Mouse (Mus musculus): ENCODE data around the gene Map3k6.

Gene Map3k6

DNA sequence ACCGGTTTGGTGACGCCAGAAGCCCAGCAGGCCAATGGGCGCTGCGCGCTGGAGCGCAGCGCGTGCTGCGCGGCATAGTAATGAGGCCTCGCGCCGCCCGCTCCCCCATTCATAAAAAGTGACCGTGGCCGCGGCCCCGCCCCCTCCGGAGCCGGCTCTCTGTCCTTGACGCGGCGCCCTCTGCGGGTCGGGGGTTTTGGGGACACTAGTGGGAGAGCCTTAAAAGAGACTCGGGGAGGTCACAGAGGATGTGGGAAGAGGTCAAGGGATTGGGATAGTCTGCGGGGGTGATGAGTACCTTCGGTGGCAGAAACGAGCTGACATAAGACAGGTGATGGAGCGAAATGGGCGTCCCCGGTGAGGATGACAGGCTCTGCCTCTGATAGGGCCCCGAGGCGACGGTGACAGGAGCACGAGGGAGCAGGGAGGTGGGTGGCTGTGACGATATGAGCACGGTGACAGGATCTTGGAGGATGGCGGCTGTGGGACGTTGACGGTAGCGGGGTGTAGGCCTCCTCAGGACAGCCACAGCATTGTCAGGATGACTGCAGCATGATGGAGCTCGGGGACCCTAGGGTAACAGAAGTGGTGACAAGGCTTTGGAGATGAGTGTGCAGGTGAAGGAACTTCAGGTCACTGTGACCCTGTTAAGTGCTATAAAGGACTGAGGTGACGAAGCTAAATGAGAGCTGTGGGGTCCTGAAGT lies 27.9 kb upstream of the Map3k6 start:
- CTCF ChIA-PET, result interaction anchor here (0.6 kb wide), 1 partner anchor 16 kb away, joined by 5 read pairs; no protein-coding TSS in a partner anchor

DNA sequence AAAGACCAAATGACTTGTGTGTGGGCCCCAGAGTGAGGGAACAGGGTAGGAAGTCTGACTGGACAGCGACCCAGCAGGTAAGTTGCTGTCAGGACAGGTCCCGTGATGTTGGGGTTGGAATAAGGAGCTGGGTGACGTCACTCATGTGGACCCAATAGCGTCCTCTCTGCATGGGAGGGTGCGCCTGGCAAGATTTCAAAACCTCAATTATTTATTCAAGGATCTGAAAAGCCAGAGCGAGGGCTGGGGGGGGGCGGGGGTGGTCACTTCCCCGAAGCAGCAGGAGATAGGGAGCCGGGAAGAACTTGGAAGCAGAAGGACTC lies 27.4 kb upstream of the Map3k6 start:
- CTCF ChIA-PET, result interaction anchor here (0.6 to 0.9 kb wide), 2 partner anchors 12 to 17 kb away, joined by 3 to 5 read pairs; no protein-coding TSS in a partner anchor

DNA sequence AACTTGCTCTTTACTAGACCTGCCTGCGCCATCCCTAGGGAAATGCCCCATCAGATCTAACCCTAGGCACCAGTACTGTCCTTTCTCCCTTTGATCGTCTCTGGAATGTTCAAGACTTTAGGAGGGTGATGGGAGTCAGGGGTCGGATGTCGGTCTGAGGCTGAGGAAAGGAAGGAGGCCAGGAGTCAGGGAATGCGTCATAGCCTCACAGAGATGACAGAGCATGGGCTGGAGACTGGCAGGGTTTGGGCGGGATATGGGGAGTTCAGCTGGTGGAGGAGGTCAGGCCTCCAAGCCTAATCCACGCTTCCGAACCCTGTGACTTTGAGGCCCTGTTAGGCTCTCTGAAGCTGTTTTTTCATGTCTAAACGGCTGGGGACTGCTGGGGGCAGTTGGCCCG lies 27.0 kb upstream of the Map3k6 start:
- CTCF ChIA-PET, result interaction anchor here (0.5 to 0.9 kb wide), 2 partner anchors 12 to 302 kb away, joined by 3 read pairs; no protein-coding TSS in a partner anchor

DNA sequence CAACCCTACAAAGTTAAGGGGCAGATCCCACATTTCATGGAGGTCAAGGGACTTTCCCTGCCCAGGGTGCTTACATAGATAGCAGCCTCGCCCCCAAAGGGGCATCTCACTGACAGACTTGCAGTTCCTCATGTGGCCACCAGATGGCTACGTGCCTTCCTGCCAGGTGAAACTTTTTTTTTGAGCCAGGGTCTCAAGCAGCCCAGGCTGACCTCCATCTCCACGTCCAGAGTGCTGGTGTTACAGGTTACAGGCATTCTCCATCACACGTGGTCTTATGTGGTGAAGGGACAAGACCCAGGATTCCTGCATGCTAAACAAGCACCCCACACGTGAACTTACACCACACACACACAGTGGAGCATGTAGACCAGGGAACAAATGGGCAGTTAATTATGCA lies 23.0 kb upstream of the Map3k6 start:
- CTCF ChIA-PET, result interaction anchor here (0.7 to 0.9 kb wide), 3 partner anchors 74 to 161 kb away, joined by 3 to 4 read pairs (median 3); no protein-coding TSS in a partner anchor

DNA sequence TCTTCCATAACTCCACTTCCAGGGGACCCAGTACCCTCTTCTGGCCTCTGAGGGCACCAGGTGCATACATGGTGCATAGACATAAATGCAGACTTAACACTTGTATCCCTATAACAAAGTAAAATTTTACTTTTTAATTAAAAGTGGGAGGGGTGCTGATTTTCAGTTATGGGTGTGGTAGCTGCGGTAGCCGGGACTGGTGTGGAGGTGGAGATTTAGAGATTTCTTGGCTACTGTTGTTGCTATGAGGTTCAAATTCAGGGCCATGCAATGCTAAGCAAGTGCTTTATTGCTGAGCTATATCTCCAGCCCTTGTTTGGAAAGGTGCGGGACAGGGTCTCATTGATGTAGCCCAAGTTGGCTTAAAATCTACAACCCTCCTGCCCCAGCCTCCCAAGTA lies 21.9 kb upstream of the Map3k6 start:
- CTCF ChIA-PET, result interaction anchor here (0.6 to 0.9 kb wide), 2 partner anchors 78 to 79 kb away, joined by 3 read pairs; no protein-coding TSS in a partner anchor

DNA sequence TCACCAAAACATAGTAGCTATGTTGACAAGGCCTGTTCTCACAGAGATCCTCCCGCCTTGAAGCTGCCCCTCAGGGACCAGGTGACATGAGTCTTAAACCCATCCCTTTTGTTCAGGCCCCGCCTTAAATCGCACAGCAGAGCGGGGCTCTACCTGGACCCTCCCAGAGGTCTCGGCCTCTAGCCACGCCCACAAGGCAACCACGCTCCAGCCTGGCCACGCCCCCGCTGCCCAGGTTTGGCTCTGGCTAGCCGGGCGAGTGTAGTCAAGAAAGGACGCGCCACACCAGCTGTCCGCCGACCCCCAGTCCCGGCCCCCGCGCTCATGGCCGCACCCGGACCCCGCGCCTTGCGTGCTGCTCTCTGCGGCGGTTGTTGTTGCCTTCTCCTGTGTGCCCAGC lies 20.0 kb upstream of the Map3k6 start:
- CTCF ChIA-PET, result interaction anchor here (0.6 kb wide), 1 partner anchor 1489 kb away, joined by 3 read pairs; no protein-coding TSS in a partner anchor

DNA sequence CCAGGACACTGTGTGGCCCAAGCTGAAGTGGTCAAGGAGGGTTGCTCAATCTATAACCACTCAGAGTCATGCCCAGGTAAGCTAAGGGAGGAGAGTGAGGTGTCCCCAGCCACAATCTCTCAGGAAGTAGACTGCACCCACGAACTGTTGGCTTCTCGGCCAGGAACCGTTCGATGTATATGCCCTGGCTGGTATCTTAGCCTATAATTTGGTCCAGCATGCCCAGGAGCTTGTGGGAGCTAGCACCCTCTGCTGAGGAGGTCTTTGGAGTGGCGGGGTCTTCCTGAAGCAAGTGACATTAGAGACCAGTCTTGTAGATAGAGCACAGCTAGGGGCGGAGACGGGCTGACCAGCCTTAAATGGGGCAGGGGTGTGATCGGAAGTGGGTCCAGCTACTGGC lies 18.9 kb upstream of the Map3k6 start:
- CTCF ChIA-PET, result no interaction called here

DNA sequence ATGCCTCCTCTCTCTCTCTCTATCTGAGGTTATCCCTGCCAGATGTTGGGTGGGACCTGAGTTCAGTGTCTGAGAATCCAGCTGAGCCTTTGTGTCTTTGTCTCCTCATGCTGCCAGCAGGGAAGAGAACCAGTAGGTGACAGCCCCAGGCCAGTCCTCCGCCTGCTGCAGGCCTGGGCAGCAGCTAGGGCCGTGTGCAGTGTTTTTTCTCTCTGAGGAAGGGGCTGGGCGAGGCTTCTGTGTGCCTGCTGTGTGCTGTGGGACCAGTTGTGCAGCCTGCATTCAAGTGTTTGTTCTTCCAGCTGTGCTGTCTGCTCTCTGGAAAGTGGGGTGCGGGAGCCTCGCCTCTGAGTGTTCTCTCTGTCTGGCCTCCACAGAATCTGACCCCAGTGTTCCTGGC lies 16.7 kb upstream of the Map3k6 start:
- CTCF ChIA-PET, result no interaction called here

DNA sequence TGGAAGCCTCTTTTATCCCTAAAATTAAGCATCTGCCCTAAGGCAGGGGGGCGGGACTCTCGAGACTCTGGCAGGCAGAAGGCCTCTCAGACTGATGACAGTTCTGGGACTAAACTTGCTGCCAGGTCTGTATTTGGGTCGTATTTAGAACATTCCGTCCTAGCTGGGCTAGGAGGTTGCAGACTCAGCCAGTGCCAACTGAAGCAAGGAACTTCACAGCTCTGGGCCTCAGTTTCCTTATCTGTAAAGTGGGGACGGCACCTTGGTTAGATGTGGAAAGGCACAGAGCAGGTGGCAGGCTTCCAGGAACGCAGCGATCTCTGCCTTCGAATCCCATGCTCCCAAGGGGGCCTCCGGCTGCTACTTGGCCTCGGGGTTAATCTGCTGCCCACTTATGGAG lies 14.5 kb upstream of the Map3k6 start:
- CTCF ChIA-PET, result no interaction called here

DNA sequence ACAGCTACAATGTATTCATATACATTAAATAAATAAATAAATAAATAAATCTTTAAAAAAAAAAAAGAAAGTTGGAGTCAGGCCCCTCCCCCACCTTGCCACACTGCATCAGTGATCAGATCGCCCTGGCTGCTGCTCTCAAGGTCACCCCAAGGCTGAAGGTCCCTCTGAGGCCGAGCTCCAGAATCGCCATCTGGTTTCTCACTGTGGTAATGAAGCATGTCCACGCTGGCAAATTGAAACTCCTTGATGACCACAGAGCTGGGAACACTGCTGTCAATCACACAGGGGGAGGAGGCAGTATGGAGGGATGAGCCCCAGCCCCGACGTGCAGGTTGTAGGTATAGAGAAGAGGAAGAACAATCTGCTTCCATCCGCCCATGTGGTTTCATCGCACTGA lies 13.0 kb upstream of the Map3k6 start:
- CTCF ChIA-PET, result interaction anchor here (1.1 kb wide), 1 partner anchor 48 kb away, joined by 4 read pairs; no protein-coding TSS in a partner anchor

DNA sequence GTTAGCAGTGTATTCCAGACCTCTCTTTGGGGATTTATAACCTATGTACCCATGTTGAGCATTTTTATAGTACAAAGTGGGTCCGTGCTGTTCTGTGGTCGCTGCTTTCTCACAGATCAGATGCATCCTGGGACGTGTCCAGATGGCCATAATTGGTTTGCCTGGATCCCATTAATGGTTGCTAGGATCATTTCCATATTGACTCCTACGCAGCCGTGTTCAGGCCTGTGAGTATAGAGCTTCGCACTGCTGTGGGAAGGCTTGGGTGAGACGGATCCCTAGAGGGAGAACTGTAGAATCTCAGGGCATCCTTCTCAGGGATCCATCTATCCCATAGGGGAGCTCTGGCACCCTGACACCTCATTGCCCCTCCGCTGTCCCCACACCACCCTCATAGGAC lies 11.0 kb upstream of the Map3k6 start:
- CTCF ChIA-PET, result no interaction called here

DNA sequence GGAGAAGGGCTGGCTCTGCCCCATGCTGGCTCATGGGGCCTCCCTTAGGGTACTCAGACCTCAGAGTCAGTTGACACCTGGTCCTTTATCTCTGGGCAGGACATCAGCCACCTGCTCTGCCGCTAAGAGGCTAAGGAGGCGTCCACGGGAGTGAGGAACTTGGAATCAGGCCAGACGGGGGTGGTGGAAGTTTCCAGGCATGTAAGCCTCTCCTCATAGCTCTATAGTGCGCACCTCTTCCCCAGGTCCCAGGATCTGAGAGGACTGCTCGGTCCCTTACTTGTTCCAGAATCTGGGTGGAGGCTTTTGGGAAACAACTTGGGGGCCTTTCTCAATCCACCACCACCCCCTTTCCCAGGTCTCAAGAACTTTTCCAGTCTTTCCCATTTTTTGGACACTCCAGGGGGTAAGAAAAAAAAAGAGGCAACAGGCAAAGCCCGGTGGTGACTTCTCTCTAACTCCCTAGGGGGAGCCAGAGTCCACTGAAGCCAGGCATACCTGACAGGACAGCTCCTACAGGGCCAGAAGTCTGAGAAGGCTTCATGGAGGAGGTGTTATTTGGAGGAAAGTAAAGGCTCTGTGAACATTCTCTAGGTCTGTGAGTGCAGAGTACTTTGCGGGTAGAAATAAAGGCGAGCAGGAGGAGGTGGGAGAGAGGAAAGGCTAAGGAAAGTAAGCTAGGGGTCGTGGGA lies 7.2 kb upstream of the Map3k6 start:
- CTCF ChIA-PET, result interaction anchor here (0.7 kb wide), 1 partner anchor 23 kb away, joined by 3 read pairs; no protein-coding TSS in a partner anchor

DNA sequence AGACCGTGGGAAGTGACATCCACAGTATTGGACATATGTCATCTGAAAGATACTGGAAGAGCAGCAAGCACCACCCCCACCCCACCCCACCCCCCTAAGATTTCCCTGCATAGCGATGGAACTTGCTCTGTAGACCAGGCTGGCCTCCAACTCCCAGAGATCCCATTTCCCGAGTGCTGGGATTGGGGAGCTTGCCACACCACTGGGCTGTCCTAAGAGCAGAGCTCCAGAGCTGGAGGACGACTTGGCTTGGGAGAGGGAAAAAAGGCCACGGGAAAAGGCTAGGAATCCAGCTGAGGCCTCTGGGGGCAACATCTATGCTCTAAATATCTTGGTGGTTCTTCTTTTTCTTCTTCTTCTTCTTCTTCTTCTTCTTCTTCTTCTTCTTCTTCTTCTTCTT lies 5.8 kb upstream of the Map3k6 start:
- CTCF ChIA-PET, result interaction anchor here (0.6 kb wide), 1 partner anchor 1616 kb away, joined by 3 read pairs; no protein-coding TSS in a partner anchor

DNA sequence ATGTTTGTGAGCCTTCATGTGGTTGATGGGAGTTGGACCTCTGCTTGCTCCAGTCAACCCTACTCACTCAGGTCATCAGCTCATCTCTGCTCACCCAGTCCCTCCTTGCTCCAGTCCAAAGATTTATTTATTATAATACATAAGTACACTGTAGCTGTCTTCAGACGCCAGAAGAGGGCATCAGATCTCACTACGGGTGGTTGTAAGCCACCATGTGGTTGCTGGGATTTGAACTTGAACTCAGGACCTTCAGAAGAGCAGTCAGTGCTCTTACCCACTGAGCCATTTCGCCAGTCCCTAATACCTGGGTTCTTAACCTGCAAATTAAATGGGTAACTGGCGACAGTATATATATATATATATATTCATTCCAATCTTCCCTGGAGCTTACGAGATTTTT lies 5.2 kb upstream of the Map3k6 start:
- CTCF ChIA-PET, result interaction anchor here (0.6 to 1.0 kb wide), 3 partner anchors 63 to 909 kb away, joined by 4 to 26 read pairs (median 5); no protein-coding TSS in a partner anchor

DNA sequence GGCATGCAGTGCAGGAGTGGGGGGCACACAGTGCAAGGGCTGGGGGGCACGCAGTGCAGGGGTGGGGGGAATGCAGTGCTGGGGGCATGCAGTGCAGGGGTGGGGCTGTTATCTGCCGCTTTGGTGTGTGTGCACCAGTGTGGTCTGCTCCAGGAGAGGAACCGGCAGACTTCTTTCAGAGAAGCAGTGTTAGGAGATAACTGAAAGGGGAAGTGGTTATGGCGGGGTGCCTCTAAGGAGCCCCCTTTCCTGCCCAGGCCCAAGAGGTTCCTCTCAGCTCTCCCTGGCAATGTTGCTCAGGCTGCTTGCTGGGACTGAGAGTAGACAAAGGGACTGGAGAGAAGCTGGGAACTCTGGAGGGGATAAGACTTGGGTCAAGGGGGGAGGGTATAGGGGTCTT lies 2.7 kb upstream of the Map3k6 start:
- CTCF ChIA-PET, result interaction anchor here (0.6 to 1.4 kb wide), 3 partner anchors 12 to 309 kb away, joined by 3 to 12 read pairs (median 5); no protein-coding TSS in a partner anchor

DNA sequence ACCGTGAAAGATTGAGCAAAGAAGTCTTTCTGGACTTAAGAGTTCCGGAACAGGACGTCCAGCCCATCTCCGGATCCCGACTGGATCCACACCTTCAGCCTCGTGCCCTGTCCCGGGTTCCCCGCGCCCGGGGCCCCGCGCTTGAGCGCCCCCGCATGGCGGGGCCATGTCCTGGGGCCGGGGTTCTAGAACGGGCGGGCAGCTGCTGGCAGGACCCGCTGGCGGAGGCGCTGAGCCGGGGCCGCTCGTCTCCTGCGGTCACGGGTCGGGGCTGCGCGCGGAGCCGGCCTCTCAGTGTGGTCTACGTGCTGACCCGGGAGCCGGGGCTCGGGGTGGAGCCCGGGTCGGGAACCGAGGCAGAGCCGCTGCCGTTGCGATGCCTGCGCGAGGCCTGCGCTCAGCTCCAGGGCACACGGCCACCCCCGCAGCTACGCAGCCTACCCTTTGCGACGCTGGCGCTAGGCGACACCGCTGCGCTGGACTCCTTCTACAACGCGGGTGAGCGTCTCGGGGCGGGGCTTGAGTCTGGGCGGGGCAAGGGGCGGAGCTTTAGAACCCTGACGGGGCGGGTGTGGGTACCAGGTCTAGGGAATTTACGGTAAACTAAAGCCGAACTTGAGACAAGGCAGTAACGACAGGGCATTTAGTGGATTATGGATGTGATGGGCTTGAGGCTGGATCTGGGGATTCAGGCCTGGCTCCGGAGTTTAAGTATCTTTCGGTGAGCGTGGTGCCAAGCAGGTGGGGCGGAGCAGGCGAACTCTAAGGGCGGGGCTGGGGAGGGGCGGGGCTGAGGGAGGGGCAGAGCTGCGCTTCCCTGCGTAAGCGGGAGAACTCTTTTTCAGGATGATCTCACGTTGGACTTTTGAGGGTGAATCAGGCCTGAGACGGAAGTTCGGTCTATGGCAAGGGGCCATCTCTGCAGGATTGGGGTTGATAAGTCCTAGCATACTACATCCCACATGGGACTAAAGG lies 603 bp downstream of the Map3k6 start:
- CTCF ChIA-PET, result interaction anchor here (1.4 to 1.7 kb wide), 2 partner anchors 8 to 33 kb away, joined by 4 read pairs; no protein-coding TSS in a partner anchor

DNA sequence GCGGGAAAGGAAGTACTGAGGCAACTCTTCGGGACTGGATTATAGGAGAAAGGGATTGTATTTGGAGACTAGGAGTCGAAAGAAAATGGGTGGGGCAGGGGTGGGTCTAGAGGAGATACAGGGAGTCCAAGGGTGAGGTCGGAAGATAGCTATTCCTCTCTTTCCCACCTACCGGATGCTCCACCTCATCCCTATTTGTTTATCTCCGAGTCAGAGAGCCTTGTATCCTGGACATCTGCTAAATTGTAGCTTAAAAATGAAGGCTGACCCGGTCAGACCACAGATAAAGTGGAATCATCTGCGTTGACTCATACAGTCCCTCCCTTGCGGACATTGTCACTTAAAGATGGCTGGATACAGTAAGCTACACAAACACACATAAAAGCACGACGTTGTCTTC lies 1.3 kb downstream of the Map3k6 start:
- CTCF ChIA-PET, result interaction anchor here (1.7 kb wide), 1 partner anchor 33 kb away, joined by 4 read pairs; no protein-coding TSS in a partner anchor

DNA sequence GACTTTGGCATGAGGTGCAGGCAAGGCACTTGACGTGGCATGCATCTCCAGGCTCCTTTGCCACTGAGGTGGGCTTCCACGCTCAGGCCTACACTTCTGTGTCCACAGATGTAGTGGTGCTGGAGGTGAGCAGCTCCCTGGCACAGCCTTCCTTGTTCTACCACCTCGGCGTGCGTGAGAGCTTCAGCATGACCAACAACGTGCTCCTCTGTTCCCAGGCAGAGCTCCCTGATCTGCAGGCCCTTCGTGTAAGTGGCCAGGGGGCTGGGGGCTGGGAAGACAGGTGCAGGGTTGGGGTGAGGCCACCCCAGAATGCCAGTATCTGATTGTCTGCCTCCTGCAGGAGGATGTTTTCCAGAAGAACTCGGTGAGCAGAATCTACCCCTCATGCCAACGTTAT lies 2.1 kb downstream of the Map3k6 start:
- CTCF ChIA-PET, result interaction anchor here (0.8 kb wide), 1 partner anchor 43 kb away, joined by 5 read pairs; no protein-coding TSS in a partner anchor

DNA sequence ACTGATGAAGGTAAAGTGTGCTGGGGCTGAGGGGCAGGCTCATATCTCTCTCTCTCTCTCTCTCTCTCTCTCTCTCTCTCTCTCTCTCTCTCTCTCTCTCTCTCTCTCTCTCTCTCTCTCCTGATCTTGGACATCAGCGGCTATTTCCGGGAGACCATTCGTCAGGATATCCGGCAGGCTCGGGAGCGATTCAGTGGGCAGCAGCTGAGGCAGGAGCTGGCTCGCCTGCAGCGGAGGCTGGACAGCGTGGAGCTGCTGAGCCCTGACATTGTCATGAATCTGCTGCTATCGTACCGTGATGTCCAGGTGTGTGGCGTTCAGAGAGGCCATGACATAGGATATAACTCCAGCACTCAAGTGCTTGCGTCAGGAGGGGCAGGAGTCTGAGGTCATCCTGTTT lies 2.9 kb downstream of the Map3k6 start:
- CTCF ChIA-PET, result interaction anchor here (0.6 to 0.8 kb wide), 3 partner anchors 18 to 309 kb away, joined by 5 to 6 read pairs (median 5); no protein-coding TSS in a partner anchor

DNA sequence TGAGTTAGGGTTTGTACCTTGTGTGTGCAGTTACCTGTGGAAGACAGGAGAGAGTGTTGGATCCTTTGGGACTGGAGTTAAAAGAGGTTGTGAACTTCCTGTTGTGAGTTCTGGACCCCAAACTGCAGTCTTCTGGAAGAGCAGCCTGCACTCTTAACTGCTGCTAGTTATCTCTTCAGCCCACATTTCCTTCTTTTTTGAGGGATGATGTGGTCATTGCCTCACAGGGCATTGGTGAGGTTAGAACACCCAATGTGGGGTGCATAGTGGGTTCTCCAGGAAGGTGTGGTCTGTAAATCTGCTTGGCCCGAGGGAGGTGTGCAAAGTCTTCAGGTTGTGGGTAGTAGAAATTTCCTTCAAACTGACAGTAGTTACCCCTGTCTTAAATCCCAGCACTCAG lies 3.7 kb downstream of the Map3k6 start:
- CTCF ChIA-PET, result no interaction called here

DNA sequence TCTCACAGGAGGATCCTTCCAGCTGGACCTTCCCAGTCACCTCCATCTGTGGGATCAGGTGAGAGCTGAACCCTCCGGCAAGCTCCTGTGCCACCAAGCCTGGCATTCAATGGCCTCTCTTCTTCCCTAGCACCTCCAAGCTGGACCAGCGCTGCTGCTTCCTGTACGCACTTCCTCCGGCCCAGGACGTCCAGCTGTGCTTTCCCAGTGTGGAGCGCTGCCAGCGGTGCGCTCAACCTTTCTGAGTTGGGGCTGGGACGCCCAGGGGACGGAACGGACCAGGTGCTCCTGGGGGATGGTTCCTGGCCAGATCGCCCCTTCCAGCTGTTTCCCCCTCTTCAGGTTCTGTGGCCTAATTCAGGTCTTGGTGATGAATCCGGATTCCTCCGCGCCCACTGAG lies 6.5 kb downstream of the Map3k6 start:
- CTCF ChIA-PET, result no interaction called here
